Mouse (Mus musculus): ENCODE measurements at regions not wholly inside any gene's neighbourhood (a gene's known extent, or its start where the extent isn't known, plus 50 kb on each side); places are given as distances from the start of the nearest gene placed in this dataset.

- TF ChIP-seq CTCF (IDR thresholded peaks at IDR 0.05; ENCODE audit: low read depth) (no peak), EP300 (optimal IDR thresholded peaks at IDR 0.05) (no peak)
These were observed 649.5 kb downstream of the Defb40 start for GRCm38 (mm10) chr8:18328521-18328920.

All from stomach, postnatal 0 days (tissue).